Mouse (Mus musculus): Measurements from ENCODE around the gene Nubp2. TPM values are rescaled to one million over a fixed set of nuclear protein-coding genes. Genes with fewer than 3 reads are reported as not detected.
A peak's percentile ranks its signal among the peaks of the same experiment; 100 is the strongest.

Nubp2 gene
- polyA plus RNA-seq, 1 experiment from 2014 or later = 51.5 TPM

DNA sequence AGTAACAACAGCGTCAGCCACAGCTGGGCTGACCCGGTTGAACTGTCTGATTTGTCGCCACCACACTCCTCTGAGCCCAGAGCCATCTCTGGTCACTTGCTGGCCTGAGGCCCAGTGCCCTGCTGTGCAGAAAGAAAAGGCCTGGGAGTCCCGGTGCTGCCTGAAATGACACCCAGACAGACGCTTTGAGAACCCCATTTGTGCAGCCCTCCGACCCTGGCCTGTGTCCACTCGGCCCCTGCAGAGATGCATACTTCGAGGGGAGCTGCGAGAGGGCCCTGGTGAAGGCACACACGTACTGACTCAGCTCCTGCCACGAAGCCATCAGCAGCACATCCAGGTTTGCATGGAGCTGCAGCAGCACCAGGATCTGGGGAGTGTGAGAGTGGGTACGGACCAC lies 6.6 kb upstream of the Nubp2 start:
- peaks cover 42% of the 10 kb centered on the region for H3K4me1 ChIP-seq
- no peak overlapping the region for H3K4me3 ChIP-seq
- no peak for ATAC-seq (ENCODE audit: insufficient number of reproducible peaks, insufficient read depth, low FRiP score, low TSS enrichment, low read depth)
- H3K9me3 ChIP-seq = no peaks in the 10 kb centered on the region
- no peak overlapping the region for H3K4me2 ChIP-seq
- peaks cover 58% of the 10 kb centered on the region for H3K36me3 ChIP-seq
- no peak overlapping the region for H3K27ac ChIP-seq
- H3K9ac ChIP-seq = no peak overlapping the region; the same call in 1 of the 2 replicates
- WGBS = 90% methylated on average over 12 of the region's 12 CpGs
- H3K27me3 ChIP-seq = no peaks in the 10 kb centered on the region

DNA sequence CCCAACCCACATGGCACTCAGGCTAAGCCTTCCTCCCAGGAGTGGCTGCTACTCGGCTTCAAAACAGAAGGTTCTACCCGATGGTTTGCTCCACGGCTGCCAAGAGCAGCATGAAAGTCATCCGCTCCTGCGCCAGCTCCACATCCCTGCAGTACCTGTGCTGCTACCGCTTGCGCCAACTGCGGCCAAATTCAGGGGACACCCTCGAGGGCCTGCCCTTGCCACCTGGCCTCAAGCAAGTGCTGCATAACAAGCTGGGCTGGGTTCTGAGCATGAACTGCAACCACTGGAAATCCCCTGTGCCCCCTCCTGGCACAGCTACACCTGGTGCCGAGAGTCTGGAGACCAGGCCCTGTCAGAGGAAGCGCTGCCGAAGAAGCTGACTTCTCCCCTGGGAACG lies 5.2 kb upstream of the Nubp2 start:
- no peak for ATAC-seq (ENCODE audit: insufficient number of reproducible peaks, insufficient read depth, low FRiP score, low TSS enrichment, low read depth)
- Histone ChIP-seq H3K9me3 (no peaks in the 10 kb centered on the region), H3K4me1 (peaks cover 38% of the 10 kb centered on the region), H3K27ac (no peak overlapping the region), H3K36me3 (peaks cover 53% of the 10 kb centered on the region), H3K27me3 (no peaks in the 10 kb centered on the region), H3K4me2 (no peak overlapping the region), H3K9ac (no peak overlapping the region), H3K4me3 (no peak overlapping the region)
- 86% methylated on average over 13 of the region's 13 CpGs for WGBS

DNA sequence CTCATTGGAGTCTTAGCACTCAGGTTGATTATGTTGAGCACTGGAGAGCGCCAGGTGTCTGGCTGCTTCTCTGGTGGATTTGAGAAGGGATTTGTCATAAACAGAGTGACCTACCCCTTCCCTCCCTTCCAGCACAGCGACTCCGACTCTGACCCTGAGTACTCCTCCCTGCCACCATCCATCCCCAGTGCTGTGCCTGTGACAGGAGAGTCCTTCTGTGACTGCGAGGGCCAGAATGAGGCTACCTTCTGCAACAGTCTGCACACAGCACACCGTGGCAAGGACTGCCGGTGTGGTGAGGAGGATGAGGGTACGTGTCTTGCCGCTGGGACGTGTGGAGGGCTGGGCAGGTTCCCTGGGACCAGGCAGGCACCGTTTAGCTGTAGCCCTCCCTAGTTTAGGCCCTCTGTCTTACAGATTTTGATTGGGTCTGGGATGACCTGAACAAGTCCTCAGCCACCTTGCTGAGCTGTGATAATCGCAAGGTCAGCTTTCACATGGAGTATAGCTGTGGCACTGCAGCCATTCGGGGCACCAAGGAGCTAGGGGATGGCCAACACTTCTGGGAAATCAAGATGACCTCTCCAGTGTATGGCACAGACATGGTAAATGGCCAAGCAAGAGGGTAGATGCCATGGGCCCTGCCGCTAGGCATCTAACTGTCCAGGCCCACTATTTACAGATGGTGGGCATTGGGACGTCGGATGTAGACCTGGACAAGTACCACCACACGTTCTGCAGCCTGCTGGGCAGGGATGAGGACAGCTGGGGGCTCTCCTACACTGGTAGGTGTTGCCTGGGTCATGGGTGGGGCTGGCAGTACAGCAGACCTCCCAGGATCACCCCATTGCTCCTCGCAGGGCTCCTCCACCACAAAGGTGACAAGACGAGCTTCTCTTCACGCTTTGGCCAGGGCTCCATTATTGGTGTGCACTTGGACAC lies 4.3 kb upstream of the Nubp2 start:
- Histone ChIP-seq H3K4me2 (no peak overlapping the region), H3K4me1 (peaks cover 32% of the 10 kb centered on the region), H3K27ac (no peak overlapping the region), H3K36me3 (peaks cover 53% of the 10 kb centered on the region), H3K9me3 (no peaks in the 10 kb centered on the region), H3K27me3 (no peaks in the 10 kb centered on the region), H3K4me3 (no peak overlapping the region), H3K9ac (no peak overlapping the region)
- ATAC-seq (ENCODE audit: insufficient number of reproducible peaks, insufficient read depth, low FRiP score, low TSS enrichment, low read depth) = no peak
- 88% methylated on average over 19 of the region's 19 CpGs for WGBS

DNA sequence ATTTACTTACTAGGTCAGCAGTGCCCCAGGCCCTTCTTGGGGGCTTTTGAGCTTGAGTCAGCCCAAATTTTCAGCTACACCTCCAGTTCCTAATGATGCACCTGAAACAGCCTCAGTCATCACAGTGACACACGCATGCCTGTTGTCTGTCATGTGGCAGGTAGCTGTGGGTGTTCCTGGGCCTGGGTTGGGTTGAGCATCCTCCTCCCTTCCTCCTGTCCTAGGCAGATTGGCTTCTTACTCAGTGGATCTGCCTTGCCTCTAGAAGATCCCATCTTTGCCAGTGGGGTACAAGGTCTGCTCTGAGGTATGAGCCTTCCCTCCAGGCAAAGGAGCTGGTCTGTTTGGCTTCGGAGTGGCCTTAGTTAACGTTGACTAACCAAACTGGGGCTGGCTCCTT lies 2.7 kb upstream of the Nubp2 start:
- Histone ChIP-seq H3K9ac (peak overlapping the region; percentile 36), H3K4me3 (no peak overlapping the region), H3K9me3 (no peaks in the 10 kb centered on the region), H3K4me1 (peaks cover 30% of the 10 kb centered on the region), H3K27me3 (no peaks in the 10 kb centered on the region), H3K36me3 (peaks cover 66% of the 10 kb centered on the region), H3K27ac (no peak overlapping the region), H3K4me2 (peak overlapping the region; percentile 5; the same call in 1 of the 2 replicates)
- ATAC-seq (ENCODE audit: insufficient number of reproducible peaks, insufficient read depth, low FRiP score, low TSS enrichment, low read depth) = no peak
- 85% methylated on average over 3 of the region's 3 CpGs for WGBS

DNA sequence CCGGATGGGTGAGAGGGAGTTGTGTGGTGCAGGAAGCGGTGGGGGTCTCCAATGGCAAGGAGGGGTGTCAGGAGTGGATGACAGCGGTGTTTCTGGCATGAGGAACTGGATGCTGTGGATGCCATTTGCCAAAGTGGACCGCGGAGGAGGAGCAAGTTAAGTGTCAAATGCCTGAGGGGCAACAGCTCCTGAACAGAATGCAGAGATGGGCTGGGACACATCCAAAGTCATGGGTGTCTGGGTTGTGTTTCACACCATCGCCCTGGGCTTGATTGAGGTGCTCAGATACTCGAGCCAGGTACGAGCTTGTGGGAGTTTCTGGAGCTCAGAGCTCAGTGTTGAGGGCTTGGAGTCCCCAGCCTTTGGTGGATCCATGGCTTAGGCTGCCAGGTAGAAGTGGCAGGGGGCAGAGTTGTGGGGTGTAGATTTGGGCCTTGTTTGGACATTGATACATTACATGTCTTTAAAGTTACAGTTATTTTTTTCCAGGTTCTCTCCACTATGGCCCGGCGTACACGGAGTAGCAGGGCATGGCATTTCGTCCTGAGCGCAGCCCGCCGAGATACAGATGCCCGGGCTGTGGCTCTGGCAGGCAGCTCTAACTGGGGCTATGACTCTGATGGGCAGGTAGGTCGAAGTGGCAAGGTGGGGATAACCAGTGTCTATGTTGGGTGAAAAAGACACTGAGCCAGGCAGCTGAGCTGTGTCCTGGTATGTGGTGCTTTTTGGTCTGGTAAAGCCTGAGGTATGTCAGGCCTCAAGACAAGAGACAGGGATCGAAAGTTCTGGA lies 1.3 kb upstream of the Nubp2 start:
- peaks cover 23% of the 10 kb centered on the region for H3K4me1 ChIP-seq
- no peaks in the 10 kb centered on the region for H3K27me3 ChIP-seq
- peak overlapping the region; percentile 82 for H3K4me3 ChIP-seq
- H3K36me3 ChIP-seq = peaks cover 67% of the 10 kb centered on the region
- H3K9ac ChIP-seq = peak overlapping the region; percentile 85
- H3K4me2 ChIP-seq = peak overlapping the region; percentile 89
- no peak for ATAC-seq (ENCODE audit: insufficient number of reproducible peaks, insufficient read depth, low FRiP score, low TSS enrichment, low read depth)
- WGBS = 66% methylated on average over 18 of the region's 18 CpGs
- H3K9me3 ChIP-seq = no peaks in the 10 kb centered on the region
- H3K27ac ChIP-seq = no peak overlapping the region

- WGBS = 1% methylated on average over 18 of the region's 18 CpGs
- Histone ChIP-seq H3K36me3 (peaks cover 61% of the 10 kb centered on the region), H3K27me3 (no peaks in the 10 kb centered on the region), H3K4me2 (peak overlapping the region; percentile 89), H3K9me3 (no peaks in the 10 kb centered on the region), H3K27ac (peak overlapping the region; percentile 60; the same call in 1 of the 2 replicates), H3K4me3 (peak overlapping the region; percentile 82), H3K9ac (peak overlapping the region; percentile 85), H3K4me1 (peaks cover 23% of the 10 kb centered on the region)
- no peak for ATAC-seq (ENCODE audit: insufficient number of reproducible peaks, insufficient read depth, low FRiP score, low TSS enrichment, low read depth)
Observed at GRCm38 (mm10) chr17:24886932-24887271, 753 bp upstream of the Nubp2 start.

DNA sequence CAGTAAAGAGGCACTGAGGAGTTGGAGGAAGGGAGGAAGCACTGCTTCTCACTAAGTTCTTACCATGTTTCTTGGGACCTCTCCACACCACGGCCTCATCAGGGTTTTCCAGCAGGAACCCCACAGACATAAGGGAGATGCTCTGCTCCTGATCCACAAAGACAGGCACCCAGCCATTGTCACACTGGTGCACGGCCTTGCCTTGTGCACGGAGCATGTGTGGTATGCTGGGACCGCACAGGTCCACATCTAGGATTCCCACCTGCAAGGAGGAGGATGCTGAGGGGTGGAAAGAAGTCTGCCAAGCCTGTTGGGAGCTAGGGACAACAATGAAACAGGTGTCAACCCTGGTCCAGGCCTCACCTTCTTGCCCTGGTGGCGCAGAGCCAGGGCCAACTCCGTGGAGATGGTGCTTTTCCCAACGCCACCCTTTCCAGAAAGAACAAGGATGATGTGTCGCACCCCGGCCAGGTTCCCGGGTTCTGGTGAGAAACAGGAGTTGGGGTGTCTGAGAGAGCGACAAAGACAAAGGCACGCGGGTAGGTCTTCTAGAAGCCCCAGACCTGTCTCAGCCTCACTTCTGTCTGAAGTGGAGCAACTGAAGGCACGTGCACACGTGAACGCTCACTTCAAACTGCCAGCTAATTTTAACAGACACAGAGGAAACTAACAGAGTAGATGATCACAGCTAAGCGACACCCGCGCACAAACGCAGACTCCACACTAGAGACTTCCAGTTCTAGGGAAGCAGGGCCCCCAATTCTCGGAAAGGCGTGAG lies 604 bp downstream of the Nubp2 start:
- Histone ChIP-seq H3K27me3 (no peaks in the 10 kb centered on the region), H3K9me3 (no peaks in the 10 kb centered on the region), H3K27ac (no peak overlapping the region), H3K9ac (peak overlapping the region; percentile 80), H3K4me1 (peaks cover 23% of the 10 kb centered on the region), H3K36me3 (peaks cover 48% of the 10 kb centered on the region), H3K4me3 (peak overlapping the region; percentile 82), H3K4me2 (peak overlapping the region; percentile 97)
- no peak for ATAC-seq (ENCODE audit: insufficient number of reproducible peaks, insufficient read depth, low FRiP score, low TSS enrichment, low read depth)
- WGBS = 23% methylated on average over 22 of the region's 22 CpGs

DNA sequence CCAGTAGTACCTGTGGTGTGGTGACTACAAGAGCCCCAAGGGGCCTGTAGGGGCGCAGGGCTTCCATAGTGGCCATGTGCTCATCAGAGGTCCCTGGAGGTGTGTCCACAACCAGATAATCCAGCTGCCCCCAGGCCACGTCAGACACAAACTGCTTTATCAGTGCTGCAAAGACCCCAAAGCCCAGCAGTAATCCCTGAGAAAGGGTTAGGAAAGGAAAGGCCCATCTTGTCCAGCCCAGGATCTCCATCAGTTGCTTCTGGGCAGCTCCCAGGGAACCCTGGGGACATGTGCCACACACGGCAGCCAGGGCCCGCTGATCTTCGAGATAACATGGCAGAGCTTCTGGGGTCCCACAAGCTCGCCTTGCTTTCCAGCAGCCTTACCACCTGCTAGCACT lies 1.8 kb downstream of the Nubp2 start:
- Histone ChIP-seq H3K4me1 (peaks cover 23% of the 10 kb centered on the region), H3K27ac (no peak overlapping the region), H3K4me2 (no peak overlapping the region), H3K9me3 (no peaks in the 10 kb centered on the region), H3K36me3 (peaks cover 36% of the 10 kb centered on the region), H3K4me3 (0 out of 2 replicates have a peak overlapping the region, but pooled peaks have one; percentile 4), H3K9ac (no peak overlapping the region), H3K27me3 (no peaks in the 10 kb centered on the region)
- WGBS = 87% methylated on average over 6 of the region's 6 CpGs
- ATAC-seq (ENCODE audit: insufficient number of reproducible peaks, insufficient read depth, low FRiP score, low TSS enrichment, low read depth) = no peak

GRCm38 (mm10) chr17:24881738-24882440 lies 4.3 kb downstream of the Nubp2 start:
- H3K27me3 ChIP-seq = no peaks in the 10 kb centered on the region
- H3K9me3 ChIP-seq = no peaks in the 10 kb centered on the region
- H3K4me3 ChIP-seq = no peak overlapping the region
- peaks cover 27% of the 10 kb centered on the region for H3K36me3 ChIP-seq
- no peak overlapping the region for H3K4me2 ChIP-seq
- no peak overlapping the region for H3K27ac ChIP-seq
- peaks cover 8% of the 10 kb centered on the region for H3K4me1 ChIP-seq
- H3K9ac ChIP-seq = peak overlapping the region; percentile 17; the same call in 1 of the 2 replicates
- ATAC-seq (ENCODE audit: insufficient number of reproducible peaks, insufficient read depth, low FRiP score, low TSS enrichment, low read depth) = no peak
- WGBS = 40% methylated on average over 7 of the region's 7 CpGs

- H3K36me3 ChIP-seq = peaks cover 11% of the 10 kb centered on the region
- H3K27ac ChIP-seq = no peak overlapping the region
- H3K4me3 ChIP-seq = no peak overlapping the region
- H3K27me3 ChIP-seq = no peaks in the 10 kb centered on the region
- WGBS = 70% methylated on average over 8 of the region's 8 CpGs
- no peak overlapping the region for H3K4me2 ChIP-seq
- no peaks in the 10 kb centered on the region for H3K4me1 ChIP-seq
- H3K9ac ChIP-seq = no peak overlapping the region
- ATAC-seq (ENCODE audit: insufficient number of reproducible peaks, insufficient read depth, low FRiP score, low TSS enrichment, low read depth) = no peak
- no peaks in the 10 kb centered on the region for H3K9me3 ChIP-seq
Observed at GRCm38 (mm10) chr17:24878531-24878930, 7.6 kb downstream of the Nubp2 start.

- H3K9ac ChIP-seq = peak overlapping the region; percentile 53
- no peak overlapping the region for H3K4me3 ChIP-seq
- H3K27me3 ChIP-seq = no peaks in the 10 kb centered on the region
- no peak overlapping the region; the same call in 1 of the 2 replicates for H3K4me2 ChIP-seq
- ATAC-seq (ENCODE audit: insufficient number of reproducible peaks, insufficient read depth, low FRiP score, low TSS enrichment, low read depth) = no peak; the same call in 1 of the 2 replicates
- no peak overlapping the region for H3K27ac ChIP-seq
- no peaks in the 10 kb centered on the region for H3K9me3 ChIP-seq
- no peaks in the 10 kb centered on the region for H3K4me1 ChIP-seq
- H3K36me3 ChIP-seq = peaks cover 6% of the 10 kb centered on the region
- WGBS = 29% methylated on average over 5 of the region's 5 CpGs
Observed at GRCm38 (mm10) chr17:24878117-24878397, 8.1 kb downstream of the Nubp2 start.
